Mouse (Mus musculus): ENCODE data around the gene Hsd11b1. TPM values are rescaled to one million over a fixed set of nuclear protein-coding genes. Genes with fewer than 3 reads are reported as not detected.

Gene Hsd11b1
- polyA plus RNA-seq, 1 experiment from 2014 or later = 0.87 TPM

DNA sequence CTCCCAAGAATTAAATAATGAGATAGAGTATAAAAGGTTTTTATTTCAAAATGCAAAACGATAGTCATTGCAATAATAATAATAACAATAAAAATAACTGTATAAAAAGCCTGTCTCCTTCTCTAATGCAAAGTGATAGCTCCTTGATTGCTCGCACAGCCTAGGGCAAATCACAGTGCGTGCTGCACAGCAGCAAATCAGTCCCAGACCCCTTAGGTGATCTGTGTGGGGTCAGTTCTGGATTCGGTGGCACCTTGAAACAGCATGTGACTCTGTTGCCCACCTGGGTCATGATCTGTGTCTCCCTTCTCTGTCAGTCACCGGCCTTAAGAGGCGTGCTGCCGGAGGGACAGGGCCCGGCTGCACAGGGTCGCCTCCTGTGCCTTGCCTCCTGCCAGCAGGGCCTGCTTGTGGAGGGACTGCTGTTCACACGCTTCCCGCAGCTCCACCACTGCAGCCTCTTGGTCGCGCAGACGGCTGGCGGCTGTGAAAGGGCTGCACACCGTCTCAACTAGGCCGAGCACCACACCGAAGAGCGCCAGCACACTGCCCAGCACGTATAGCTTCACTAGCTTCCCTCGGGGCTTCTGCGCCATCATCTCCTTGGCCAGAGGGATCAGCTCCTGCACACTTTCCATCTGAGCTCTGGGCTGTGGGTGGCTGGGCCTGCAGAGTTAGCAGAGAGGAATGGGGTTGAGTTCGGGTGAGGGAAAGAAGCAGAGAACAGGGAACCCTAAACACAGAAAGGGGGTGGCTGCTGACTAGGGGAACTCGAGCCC is 8.5 kb upstream of the Hsd11b1 start:
- H3K9ac ChIP-seq (ENCODE audit: low read length) = peak overlapping the region; percentile 58
- peak overlapping the region; percentile 80 for H3K27ac ChIP-seq (ENCODE audit: low read depth)
- ATAC-seq (replicated peaks; ENCODE audit: low FRiP score, low TSS enrichment, low read depth) = peak; percentile 45
- peak; percentile 78 for DNase-seq (ENCODE audit: low spot score)
- peak overlapping the region; percentile 44 for H3K4me3 ChIP-seq (ENCODE audit: low read depth, low read length)
- H3K4me2 ChIP-seq (ENCODE audit: low read length) = peak overlapping the region; percentile 73
- H3K9me3 ChIP-seq (ENCODE audit: control insufficient read depth, low read length) = no peaks in the 10 kb centered on the region
- no peaks in the 10 kb centered on the region for H3K36me3 ChIP-seq (ENCODE audit: control insufficient read depth, insufficient read depth, low read length)
- H3K27me3 ChIP-seq (replicated peaks; ENCODE audit: control insufficient read depth, insufficient read depth, low read length) = no peaks in the 10 kb centered on the region
- peaks cover 11% of the 10 kb centered on the region for H3K4me1 ChIP-seq (replicated peaks; ENCODE audit: control insufficient read depth, insufficient read depth, low read length)
- 19% methylated on average over 24 of the region's 24 CpGs for WGBS

DNA sequence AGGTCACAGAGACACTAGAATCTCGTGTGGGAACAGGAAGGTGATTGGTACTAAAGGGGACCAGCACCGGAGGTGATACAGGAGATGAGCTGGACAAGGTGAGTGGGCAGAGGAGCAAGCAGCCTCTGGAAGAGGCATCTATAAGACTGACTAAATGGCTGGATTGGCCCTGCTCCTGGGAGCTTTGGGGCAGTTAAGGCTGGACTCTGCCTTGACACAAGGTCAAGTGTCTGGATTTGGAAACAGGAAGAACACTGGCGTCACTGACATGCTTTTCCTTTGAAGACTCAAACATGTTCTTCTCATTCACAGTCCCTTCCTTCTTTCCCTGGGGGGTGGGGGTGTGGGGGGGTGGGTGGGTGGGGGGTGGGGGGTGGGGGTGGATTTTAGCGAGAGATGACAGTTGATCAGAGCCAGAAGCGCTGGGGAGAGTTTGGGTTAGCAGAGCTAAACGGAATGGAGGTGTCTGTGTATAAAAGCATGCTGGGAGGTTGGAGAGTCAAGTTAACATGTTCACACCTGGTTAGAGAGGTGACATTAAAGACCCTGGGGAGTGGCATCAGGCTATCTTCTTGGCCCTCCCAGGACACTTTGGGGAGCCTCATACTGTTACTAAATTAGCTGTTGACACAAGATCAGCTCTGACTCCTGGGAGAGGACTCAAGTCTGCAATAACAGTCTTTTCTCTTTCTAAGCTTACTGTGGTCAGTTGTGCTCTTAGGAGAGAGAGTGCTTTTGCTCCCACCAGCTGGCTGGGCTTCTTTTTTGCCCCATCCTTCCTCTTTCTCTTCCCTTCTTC is 7.3 kb upstream of the Hsd11b1 start:
- Histone ChIP-seq H3K36me3 (ENCODE audit: control insufficient read depth, insufficient read depth, low read length) (no peaks in the 10 kb centered on the region), H3K27me3 (replicated peaks; ENCODE audit: control insufficient read depth, insufficient read depth, low read length) (no peaks in the 10 kb centered on the region), H3K4me3 (ENCODE audit: low read depth, low read length) (peak overlapping the region; percentile 44; the same call in 1 of the 2 replicates), H3K9me3 (ENCODE audit: control insufficient read depth, low read length) (no peaks in the 10 kb centered on the region), H3K27ac (ENCODE audit: low read depth) (no peak overlapping the region), H3K4me2 (ENCODE audit: low read length) (peak overlapping the region; percentile 73), H3K4me1 (replicated peaks; ENCODE audit: control insufficient read depth, insufficient read depth, low read length) (peaks cover 11% of the 10 kb centered on the region), H3K9ac (ENCODE audit: low read length) (no peak overlapping the region)
- ATAC-seq (replicated peaks; ENCODE audit: low FRiP score, low TSS enrichment, low read depth) (no peak), DNase-seq (ENCODE audit: low spot score) (no peak)
- WGBS = 48% methylated on average over 6 of the region's 6 CpGs

DNA sequence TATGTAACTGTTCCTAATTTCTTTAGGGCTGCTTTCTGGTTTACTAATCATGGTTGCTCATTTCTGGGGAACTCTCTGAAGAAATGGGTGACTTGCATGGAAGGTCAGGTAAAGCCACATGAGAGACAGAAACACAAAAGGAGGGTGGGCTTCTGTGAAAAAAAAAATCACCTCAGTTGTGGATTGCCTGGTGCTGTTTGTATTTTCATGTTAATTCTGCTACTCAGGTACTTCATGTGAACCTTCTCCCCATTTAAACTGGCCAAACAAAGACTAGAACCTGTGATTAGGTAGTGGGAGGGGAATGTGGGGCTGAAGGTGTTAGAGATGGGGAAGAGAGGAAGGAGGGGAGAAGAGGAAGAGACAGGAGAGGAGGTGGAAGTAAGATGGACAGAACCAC is 1.9 kb upstream of the Hsd11b1 start:
- H3K4me1 ChIP-seq (replicated peaks; ENCODE audit: control insufficient read depth, insufficient read depth, low read length) = 0 out of 2 replicates have a peak, but pooled peaks cover 12% of the 10 kb centered on the region

DNA sequence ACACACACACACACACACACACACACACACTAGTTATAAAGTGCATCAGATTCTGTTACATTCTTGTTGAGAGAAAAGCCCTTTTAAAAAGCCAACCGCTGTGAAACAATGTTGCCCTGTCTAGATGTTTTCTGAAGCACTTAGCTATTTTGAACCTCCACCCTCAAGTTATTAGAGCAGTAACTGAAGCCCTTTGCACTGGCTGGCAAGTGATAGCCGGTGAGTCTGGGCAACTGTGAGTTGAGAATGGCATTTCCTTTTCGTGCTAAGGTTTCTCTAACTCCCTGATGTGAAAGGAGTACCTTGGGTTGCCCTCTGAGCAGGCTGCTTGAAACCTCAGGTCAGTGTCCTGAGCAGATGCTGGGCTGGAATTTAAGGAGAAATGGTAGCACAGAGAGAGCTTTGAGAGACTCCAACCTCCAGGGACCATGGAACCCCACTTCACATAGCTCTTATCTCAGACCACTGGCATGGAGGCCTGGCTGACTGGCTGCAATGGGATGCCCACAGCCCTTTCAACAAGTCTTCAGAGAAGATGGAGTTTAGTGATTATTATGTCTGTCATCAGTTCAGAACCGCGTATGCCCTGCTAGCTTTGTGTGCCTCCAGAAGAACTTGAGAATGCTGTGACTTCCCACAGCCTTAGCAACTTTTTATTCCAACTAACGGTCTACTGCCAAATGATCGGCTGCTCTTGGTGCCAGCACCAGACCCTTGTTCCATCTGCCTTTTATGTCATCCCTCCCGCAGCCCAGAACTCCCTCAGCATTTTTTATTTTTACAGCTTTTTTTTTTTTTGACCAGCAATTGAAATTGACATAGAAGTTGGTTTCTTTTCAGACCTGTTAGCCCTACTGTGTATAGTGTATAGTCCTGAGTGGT is 608 bp downstream of the Hsd11b1 start:
- no peak for DNase-seq (ENCODE audit: low spot score)
- no peaks in the 10 kb centered on the region for H3K9me3 ChIP-seq (ENCODE audit: control insufficient read depth, low read length)
- H3K4me1 ChIP-seq (replicated peaks; ENCODE audit: control insufficient read depth, insufficient read depth, low read length) = 0 out of 2 replicates have a peak, but pooled peaks cover 12% of the 10 kb centered on the region
- H3K27ac ChIP-seq (ENCODE audit: low read depth) = no peak overlapping the region
- WGBS = 83% methylated on average over 8 of the region's 8 CpGs
- H3K9ac ChIP-seq (ENCODE audit: low read length) = no peak overlapping the region
- H3K4me3 ChIP-seq (ENCODE audit: low read depth, low read length) = no peak overlapping the region
- H3K36me3 ChIP-seq (ENCODE audit: control insufficient read depth, insufficient read depth, low read length) = no peaks in the 10 kb centered on the region
- ATAC-seq (replicated peaks; ENCODE audit: low FRiP score, low TSS enrichment, low read depth) = no peak
- no peaks in the 10 kb centered on the region for H3K27me3 ChIP-seq (replicated peaks; ENCODE audit: control insufficient read depth, insufficient read depth, low read length)
- no peak overlapping the region for H3K4me2 ChIP-seq (ENCODE audit: low read length)

More for the DNA sequence above, 1.9 kb upstream of the Hsd11b1 start:
- no peak overlapping the region for H3K27ac ChIP-seq (ENCODE audit: low read depth)
- no peak overlapping the region for H3K4me3 ChIP-seq (ENCODE audit: low read depth, low read length)
- H3K9ac ChIP-seq (ENCODE audit: low read length) = no peak overlapping the region
- no peak overlapping the region for H3K4me2 ChIP-seq (ENCODE audit: low read length)
- no peak for ATAC-seq (replicated peaks; ENCODE audit: low FRiP score, low TSS enrichment, low read depth)
- no peaks in the 10 kb centered on the region for H3K27me3 ChIP-seq (replicated peaks; ENCODE audit: control insufficient read depth, insufficient read depth, low read length)
- no peak for DNase-seq (ENCODE audit: low spot score)
- H3K36me3 ChIP-seq (ENCODE audit: control insufficient read depth, insufficient read depth, low read length) = no peaks in the 10 kb centered on the region
- H3K9me3 ChIP-seq (ENCODE audit: control insufficient read depth, low read length) = no peaks in the 10 kb centered on the region

DNA sequence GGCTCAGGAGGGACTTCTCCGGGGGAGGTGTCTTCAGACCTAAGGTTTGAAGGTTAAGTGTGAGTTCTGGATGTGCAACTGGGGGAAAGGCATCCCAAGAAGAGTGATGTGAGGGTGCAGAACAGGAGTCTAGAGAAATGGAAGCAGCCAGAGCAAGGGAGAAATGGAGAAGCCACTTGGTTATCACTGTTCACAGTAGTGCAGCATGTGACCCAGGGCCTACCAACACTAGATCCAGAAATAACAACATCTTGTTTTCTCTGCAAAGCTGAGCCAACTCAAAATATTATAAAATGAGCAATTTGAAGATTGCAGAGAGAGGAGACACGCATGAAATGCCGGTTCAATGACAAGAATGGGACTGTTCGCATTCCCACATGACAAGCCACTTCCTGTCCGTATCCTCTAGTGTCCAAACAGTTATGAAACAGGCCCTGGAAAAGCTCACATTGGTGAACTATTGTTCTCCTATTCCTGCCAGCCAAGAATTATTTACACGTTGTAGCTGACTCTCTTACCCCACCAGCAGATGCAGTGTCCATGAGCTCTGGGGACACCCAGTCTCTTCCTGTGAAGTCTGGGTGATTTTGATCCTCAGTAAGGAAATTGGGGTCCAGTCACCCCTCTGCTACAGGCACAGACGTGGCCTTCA is 1.9 kb downstream of the Hsd11b1 start:
- Histone ChIP-seq H3K27ac (ENCODE audit: low read depth) (no peak overlapping the region), H3K27me3 (replicated peaks; ENCODE audit: control insufficient read depth, insufficient read depth, low read length) (no peaks in the 10 kb centered on the region), H3K9me3 (ENCODE audit: control insufficient read depth, low read length) (no peaks in the 10 kb centered on the region), H3K36me3 (ENCODE audit: control insufficient read depth, insufficient read depth, low read length) (no peaks in the 10 kb centered on the region), H3K4me1 (replicated peaks; ENCODE audit: control insufficient read depth, insufficient read depth, low read length) (0 out of 2 replicates have a peak, but pooled peaks cover 12% of the 10 kb centered on the region), H3K4me2 (ENCODE audit: low read length) (no peak overlapping the region), H3K4me3 (ENCODE audit: low read depth, low read length) (no peak overlapping the region), H3K9ac (ENCODE audit: low read length) (no peak overlapping the region)
- DNase-seq (ENCODE audit: low spot score) (no peak), ATAC-seq (replicated peaks; ENCODE audit: low FRiP score, low TSS enrichment, low read depth) (no peak)
- 45% methylated on average over 7 of the region's 7 CpGs for WGBS

DNA sequence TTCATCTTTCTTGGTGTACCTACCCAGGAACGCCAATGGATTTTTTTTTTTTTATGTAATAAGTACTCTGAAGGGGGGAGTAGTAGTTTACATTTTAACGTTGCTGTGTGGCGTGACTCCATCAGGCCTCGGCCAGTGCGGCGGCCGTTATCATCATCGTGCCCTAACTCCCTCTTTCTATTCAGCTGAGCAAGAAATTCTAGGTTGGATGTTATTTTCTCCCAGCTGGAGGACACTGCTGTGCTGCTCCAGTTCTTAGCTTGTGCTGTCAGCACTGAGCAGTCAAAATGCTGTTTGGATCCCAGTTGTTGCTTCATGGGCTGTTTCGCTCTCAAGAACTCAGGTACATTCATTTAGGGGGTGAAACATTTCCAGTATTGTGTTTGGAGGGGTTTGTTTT is 4.3 kb downstream of the Hsd11b1 start:
- H3K9me3 ChIP-seq (ENCODE audit: control insufficient read depth, low read length) = no peaks in the 10 kb centered on the region
- DNase-seq (ENCODE audit: low spot score) (no peak), ATAC-seq (replicated peaks; ENCODE audit: low FRiP score, low TSS enrichment, low read depth) (no peak)
- no peaks in the 10 kb centered on the region for H3K36me3 ChIP-seq (ENCODE audit: control insufficient read depth, insufficient read depth, low read length)
- H3K4me2 ChIP-seq (ENCODE audit: low read length) = no peak overlapping the region
- H3K4me1 ChIP-seq (replicated peaks; ENCODE audit: control insufficient read depth, insufficient read depth, low read length) = 0 out of 2 replicates have a peak, but pooled peaks cover 12% of the 10 kb centered on the region
- H3K4me3 ChIP-seq (ENCODE audit: low read depth, low read length) = no peak overlapping the region
- no peak overlapping the region for H3K9ac ChIP-seq (ENCODE audit: low read length)
- H3K27ac ChIP-seq (ENCODE audit: low read depth) = no peak overlapping the region
- 79% methylated on average over 9 of the region's 9 CpGs for WGBS
- no peaks in the 10 kb centered on the region for H3K27me3 ChIP-seq (replicated peaks; ENCODE audit: control insufficient read depth, insufficient read depth, low read length)

DNA sequence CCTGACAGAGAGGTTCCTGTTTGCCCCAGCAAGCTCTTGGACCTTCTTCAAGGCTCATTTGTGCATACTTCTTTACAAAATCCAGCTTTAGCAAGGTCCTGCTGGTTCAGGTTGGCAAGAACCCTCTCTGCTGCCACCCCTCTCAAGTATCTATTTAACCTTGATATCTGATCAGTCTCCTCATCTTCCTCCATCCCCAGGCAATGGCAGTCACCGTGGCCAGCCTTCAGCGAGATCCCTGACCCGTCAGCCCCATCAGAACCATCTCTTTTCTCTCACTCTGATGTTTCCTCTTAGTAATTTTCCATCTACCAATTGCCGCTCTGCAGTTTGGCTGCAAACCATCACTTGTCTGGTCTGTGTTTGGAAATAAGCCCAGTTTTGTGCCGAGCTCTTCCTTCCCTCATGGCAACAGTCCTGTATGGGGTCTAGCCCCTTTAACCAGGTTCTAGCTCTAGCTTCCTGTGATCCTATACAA is 7.2 kb downstream of the Hsd11b1 start:
- DNase-seq (ENCODE audit: low spot score) = no peak

DNA sequence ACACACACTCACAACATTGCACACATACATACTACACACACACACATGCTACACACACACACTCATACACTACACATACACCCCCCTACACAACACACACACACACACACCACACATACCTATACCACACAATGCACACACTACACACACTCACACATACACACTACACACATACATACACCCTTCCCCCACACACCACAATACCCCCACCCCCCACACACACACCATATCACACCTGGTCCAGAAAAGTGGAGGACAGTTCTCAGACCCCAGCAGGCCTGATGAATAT is 7.6 kb downstream of the Hsd11b1 start:
- no peak overlapping the region for H3K9ac ChIP-seq (ENCODE audit: low read length)
- DNase-seq (ENCODE audit: low spot score) (no peak), ATAC-seq (replicated peaks; ENCODE audit: low FRiP score, low TSS enrichment, low read depth) (no peak)
- no peaks in the 10 kb centered on the region for H3K9me3 ChIP-seq (ENCODE audit: control insufficient read depth, low read length)
- 0 out of 2 replicates have a peak overlapping the region, but pooled peaks have one; percentile 23 for H3K27ac ChIP-seq (ENCODE audit: low read depth)
- no peaks in the 10 kb centered on the region for H3K27me3 ChIP-seq (replicated peaks; ENCODE audit: control insufficient read depth, insufficient read depth, low read length)
- H3K4me1 ChIP-seq (replicated peaks; ENCODE audit: control insufficient read depth, insufficient read depth, low read length) = no peaks in the 10 kb centered on the region
- no peak overlapping the region for H3K4me2 ChIP-seq (ENCODE audit: low read length)
- no peak overlapping the region for H3K4me3 ChIP-seq (ENCODE audit: low read depth, low read length)
- no peaks in the 10 kb centered on the region for H3K36me3 ChIP-seq (ENCODE audit: control insufficient read depth, insufficient read depth, low read length)

More for the DNA sequence above, 7.2 kb downstream of the Hsd11b1 start:
- no peak for ATAC-seq (replicated peaks; ENCODE audit: low FRiP score, low TSS enrichment, low read depth)
- Histone ChIP-seq H3K27me3 (replicated peaks; ENCODE audit: control insufficient read depth, insufficient read depth, low read length) (no peaks in the 10 kb centered on the region), H3K9ac (ENCODE audit: low read length) (no peak overlapping the region), H3K4me1 (replicated peaks; ENCODE audit: control insufficient read depth, insufficient read depth, low read length) (0 out of 2 replicates have a peak, but pooled peaks cover under 1% of the 10 kb centered on the region), H3K27ac (ENCODE audit: low read depth) (0 out of 2 replicates have a peak overlapping the region, but pooled peaks have one; percentile 23), H3K4me2 (ENCODE audit: low read length) (no peak overlapping the region), H3K4me3 (ENCODE audit: low read depth, low read length) (no peak overlapping the region), H3K9me3 (ENCODE audit: control insufficient read depth, low read length) (no peaks in the 10 kb centered on the region), H3K36me3 (ENCODE audit: control insufficient read depth, insufficient read depth, low read length) (no peaks in the 10 kb centered on the region)
- WGBS = 44% methylated on average over 5 of the region's 5 CpGs
